Mouse (Mus musculus): ENCODE measurements around the gene Slc38a4. TPM values are rescaled to one million over a fixed set of nuclear protein-coding genes. Genes with fewer than 3 reads are reported as not detected.

Gene Slc38a4
- polyA plus RNA-seq, 1 experiment, result 0.66 TPM

- H3K27ac ChIP-seq (ENCODE audit: insufficient read depth, low read depth, low read length), result no peak overlapping the region
- no peaks in the 10 kb centered on the region for H3K4me1 ChIP-seq (ENCODE audit: control insufficient read depth, insufficient read depth, low read length)
- no peak for TF ChIP-seq CTCF (IDR thresholded peaks at IDR 0.05; ENCODE audit: low read depth, low read length)
- TF ChIP-seq POLR2A (IDR thresholded peaks at IDR 0.05; ENCODE audit: borderline replicate concordance, low read depth, low read length), result no peak
- no peak overlapping the region for H3K4me3 ChIP-seq (ENCODE audit: insufficient read depth, low read length)
These were observed 3.6 kb upstream of the Slc38a4 start for GRCm38 (mm10) chr15:97059071-97060041.

- no peak overlapping the region for H3K4me3 ChIP-seq (ENCODE audit: insufficient read depth, low read length)
- TF ChIP-seq CTCF (IDR thresholded peaks at IDR 0.05; ENCODE audit: low read depth, low read length) (no peak), POLR2A (IDR thresholded peaks at IDR 0.05; ENCODE audit: borderline replicate concordance, low read depth, low read length) (no peak)
- no peak overlapping the region for H3K27ac ChIP-seq (ENCODE audit: insufficient read depth, low read depth, low read length)
- H3K4me1 ChIP-seq (ENCODE audit: control insufficient read depth, insufficient read depth, low read length), result no peaks in the 10 kb centered on the region
These were observed 828 bp downstream of the Slc38a4 start for GRCm38 (mm10) chr15:97054767-97055489.

GRCm38 (mm10) chr15:97054131-97054530, 1.6 kb downstream of the Slc38a4 start:
- H3K4me3 ChIP-seq (ENCODE audit: insufficient read depth, low read length), result no peak overlapping the region
- H3K4me1 ChIP-seq (ENCODE audit: control insufficient read depth, insufficient read depth, low read length), result no peaks in the 10 kb centered on the region
- TF ChIP-seq CTCF (IDR thresholded peaks at IDR 0.05; ENCODE audit: low read depth, low read length), result no peak
- no peak for TF ChIP-seq POLR2A (IDR thresholded peaks at IDR 0.05; ENCODE audit: borderline replicate concordance, low read depth, low read length)
- no peak overlapping the region for H3K27ac ChIP-seq (ENCODE audit: insufficient read depth, low read depth, low read length)

- no peak for TF ChIP-seq POLR2A (IDR thresholded peaks at IDR 0.05; ENCODE audit: borderline replicate concordance, low read depth, low read length)
- Histone ChIP-seq H3K4me3 (ENCODE audit: insufficient read depth, low read length) (no peak overlapping the region), H3K4me1 (ENCODE audit: control insufficient read depth, insufficient read depth, low read length) (no peaks in the 10 kb centered on the region), H3K27ac (ENCODE audit: insufficient read depth, low read depth, low read length) (no peak overlapping the region)
These were observed 5.3 kb downstream of the Slc38a4 start for GRCm38 (mm10) chr15:97050436-97050835.

GRCm38 (mm10) chr15:97050011-97050410, 5.7 kb downstream of the Slc38a4 start:
- Histone ChIP-seq H3K27ac (ENCODE audit: insufficient read depth, low read depth, low read length) (no peak overlapping the region), H3K4me1 (ENCODE audit: control insufficient read depth, insufficient read depth, low read length) (no peaks in the 10 kb centered on the region), H3K4me3 (ENCODE audit: insufficient read depth, low read length) (no peak overlapping the region)
- TF ChIP-seq CTCF (IDR thresholded peaks at IDR 0.05; ENCODE audit: low read depth, low read length) (no peak), POLR2A (IDR thresholded peaks at IDR 0.05; ENCODE audit: borderline replicate concordance, low read depth, low read length) (no peak)

GRCm38 (mm10) chr15:97049281-97049841, 6.4 kb downstream of the Slc38a4 start:
- H3K27ac ChIP-seq (ENCODE audit: insufficient read depth, low read depth, low read length), result no peak overlapping the region
- H3K4me1 ChIP-seq (ENCODE audit: control insufficient read depth, insufficient read depth, low read length), result no peaks in the 10 kb centered on the region
- TF ChIP-seq POLR2A (IDR thresholded peaks at IDR 0.05; ENCODE audit: borderline replicate concordance, low read depth, low read length) (no peak), CTCF (IDR thresholded peaks at IDR 0.05; ENCODE audit: low read depth, low read length) (no peak)
- H3K4me3 ChIP-seq (ENCODE audit: insufficient read depth, low read length), result no peak overlapping the region

- no peak overlapping the region for H3K4me3 ChIP-seq (ENCODE audit: insufficient read depth, low read length)
- TF ChIP-seq CTCF (IDR thresholded peaks at IDR 0.05; ENCODE audit: low read depth, low read length) (no peak), POLR2A (IDR thresholded peaks at IDR 0.05; ENCODE audit: borderline replicate concordance, low read depth, low read length) (no peak)
These were observed 7.5 kb downstream of the Slc38a4 start for GRCm38 (mm10) chr15:97048267-97048666.

GRCm38 (mm10) chr15:97043921-97044320, 11.8 kb downstream of the Slc38a4 start:
- TF ChIP-seq POLR2A (IDR thresholded peaks at IDR 0.05; ENCODE audit: borderline replicate concordance, low read depth, low read length) (no peak), CTCF (IDR thresholded peaks at IDR 0.05; ENCODE audit: low read depth, low read length) (no peak)
- H3K4me1 ChIP-seq (ENCODE audit: control insufficient read depth, insufficient read depth, low read length), result no peaks in the 10 kb centered on the region
- no peak overlapping the region for H3K4me3 ChIP-seq (ENCODE audit: insufficient read depth, low read length)
- no peak overlapping the region for H3K27ac ChIP-seq (ENCODE audit: insufficient read depth, low read depth, low read length)

More at GRCm38 (mm10) chr15:97048267-97048666, 7.5 kb downstream of the Slc38a4 start:
- no peak overlapping the region for H3K27ac ChIP-seq (ENCODE audit: insufficient read depth, low read depth, low read length)
- no peaks in the 10 kb centered on the region for H3K4me1 ChIP-seq (ENCODE audit: control insufficient read depth, insufficient read depth, low read length)

GRCm38 (mm10) chr15:97042001-97042491, 13.7 kb downstream of the Slc38a4 start:
- TF ChIP-seq POLR2A (IDR thresholded peaks at IDR 0.05; ENCODE audit: borderline replicate concordance, low read depth, low read length), result no peak
- H3K4me3 ChIP-seq (ENCODE audit: insufficient read depth, low read length), result no peak overlapping the region
- H3K4me1 ChIP-seq (ENCODE audit: control insufficient read depth, insufficient read depth, low read length), result no peaks in the 10 kb centered on the region
- no peak overlapping the region for H3K27ac ChIP-seq (ENCODE audit: insufficient read depth, low read depth, low read length)
